Mouse (Mus musculus) hindbrain, embryonic 16.5 days (tissue): ENCODE measurements at regions not wholly inside any gene's neighbourhood (a gene's known extent, or its start where the extent isn't known, plus 50 kb on each side); places are given as distances from the start of the nearest gene placed in this dataset.
A peak's percentile ranks its signal among the peaks of the same experiment; 100 is the strongest.

ENCODE experiments used
- ATAC-seq: fragments of 200-750 bp; cut with Nextera tagmentation; 2 replicates; pipeline ENCODE4 v1.8.0; 2017; ENCODE audit warnings: moderate TSS enrichment, moderate library complexity
- H3K27ac ChIP-seq: fragments of 300-500 bp; sonication (generic); 2 replicates; pipeline ENCODE4 v1.5.1; 2014; ENCODE audit warnings: low read depth, mild to moderate bottlenecking, control low read depth, low read length, moderate library complexity
- H3K27me3 ChIP-seq: fragments of 300-500 bp; sonication (generic); replicated peaks from 2 replicates; pipeline ENCODE4 v1.6.1; 2014; ENCODE audit warnings: low read length; ENCODE audit not compliant: control insufficient read depth, insufficient read depth
- H3K36me3 ChIP-seq: fragments of 300-500 bp; sonication (generic); 2 replicates; pipeline ENCODE4 v1.6.1; 2014; ENCODE audit warnings: mild to moderate bottlenecking, low read length, moderate library complexity, mixed read lengths; ENCODE audit not compliant: control insufficient read depth, insufficient read depth
- H3K4me1 ChIP-seq: fragments of 300-500 bp; sonication (generic); 2 replicates; pipeline ENCODE4 v1.6.1; 2014; ENCODE audit warnings: low read depth, low read length; ENCODE audit not compliant: control insufficient read depth, insufficient read depth
- H3K4me2 ChIP-seq: fragments of 300-500 bp; sonication (generic); 2 replicates; pipeline ENCODE4 v1.6.1; 2014; ENCODE audit warnings: mild to moderate bottlenecking, low read length, control low read depth, moderate library complexity
- H3K4me3 ChIP-seq: fragments of 300-500 bp; sonication (generic); 2 replicates; pipeline ENCODE4 v1.5.1; 2014; ENCODE audit warnings: mild to moderate bottlenecking, low read length, control low read depth, moderate library complexity
- H3K9ac ChIP-seq: fragments of 300-500 bp; sonication (generic); 2 replicates; pipeline ENCODE4 v1.6.1; 2014; ENCODE audit warnings: low read depth, mild to moderate bottlenecking, control low read depth, low read length, moderate library complexity
- H3K9me3 ChIP-seq: fragments of 300-500 bp; sonication (generic); 2 replicates; pipeline ENCODE4 v1.6.1; 2014; ENCODE audit warnings: mild to moderate bottlenecking, low read length, moderate library complexity; ENCODE audit not compliant: control insufficient read depth
- WGBS: fragments of 180-500 bp; shearing (Covaris S2); extraction: QIAGEN DNeasy Blood & Tissue Kit; methylation state at CpG from one replicate; pipeline ENCODE4 v1.1.7; 2014; 5-methylcytosine and 5-hydroxymethylcytosine counted together

DNA sequence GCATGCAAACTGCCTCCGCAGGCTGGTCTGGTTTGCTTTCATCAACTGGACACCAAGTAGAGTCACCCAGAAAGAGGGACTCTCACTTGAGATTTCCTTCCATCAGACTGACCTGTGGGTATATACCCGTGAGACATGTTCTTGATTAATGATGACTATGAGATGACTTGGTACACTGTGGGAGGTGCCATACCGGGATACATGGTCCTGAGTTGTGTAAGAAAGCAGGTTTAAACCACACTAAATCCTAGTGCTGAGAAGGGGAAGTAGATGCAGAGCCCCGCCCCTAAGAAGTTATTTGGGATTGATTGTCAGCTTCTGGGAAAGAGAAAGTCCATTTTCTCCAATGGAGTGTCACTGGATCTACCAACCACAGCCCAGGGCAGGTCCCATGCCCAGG is 196.2 kb upstream of the Bcl6 start:
- no peaks in the 10 kb centered on the region for H3K9me3 ChIP-seq
- H3K4me3 ChIP-seq: no peak overlapping the region
- no peak for ATAC-seq
- 81% methylated on average over 4 of the region's 4 CpGs for WGBS
- no peaks in the 10 kb centered on the region for H3K36me3 ChIP-seq
- no peaks in the 10 kb centered on the region for H3K27me3 ChIP-seq
- no peak overlapping the region for H3K27ac ChIP-seq
- no peaks in the 10 kb centered on the region for H3K4me1 ChIP-seq
- H3K4me2 ChIP-seq: no peak overlapping the region
- no peak overlapping the region for H3K9ac ChIP-seq

GRCm38 (mm10) chr16:24183216-24183615 is 194.6 kb upstream of the Bcl6 start:
- no peaks in the 10 kb centered on the region for H3K36me3 ChIP-seq
- no peak overlapping the region for H3K4me3 ChIP-seq
- no peak overlapping the region for H3K4me2 ChIP-seq
- H3K9ac ChIP-seq: no peak overlapping the region
- 59% methylated on average over 3 of the region's 3 CpGs for WGBS
- ATAC-seq: no peak
- no peak overlapping the region for H3K27ac ChIP-seq
- H3K4me1 ChIP-seq: no peaks in the 10 kb centered on the region
- H3K27me3 ChIP-seq: no peaks in the 10 kb centered on the region
- no peaks in the 10 kb centered on the region for H3K9me3 ChIP-seq

GRCm38 (mm10) chr16:24181388-24181787 is 192.7 kb upstream of the Bcl6 start:
- no peak overlapping the region for H3K4me3 ChIP-seq
- H3K36me3 ChIP-seq: no peaks in the 10 kb centered on the region
- no peak overlapping the region for H3K9ac ChIP-seq
- H3K9me3 ChIP-seq: no peaks in the 10 kb centered on the region
- no peak overlapping the region for H3K27ac ChIP-seq
- H3K4me1 ChIP-seq: no peaks in the 10 kb centered on the region
- WGBS: 76% methylated on average over 3 of the region's 3 CpGs
- no peaks in the 10 kb centered on the region for H3K27me3 ChIP-seq
- H3K4me2 ChIP-seq: no peak overlapping the region
- ATAC-seq: no peak

DNA sequence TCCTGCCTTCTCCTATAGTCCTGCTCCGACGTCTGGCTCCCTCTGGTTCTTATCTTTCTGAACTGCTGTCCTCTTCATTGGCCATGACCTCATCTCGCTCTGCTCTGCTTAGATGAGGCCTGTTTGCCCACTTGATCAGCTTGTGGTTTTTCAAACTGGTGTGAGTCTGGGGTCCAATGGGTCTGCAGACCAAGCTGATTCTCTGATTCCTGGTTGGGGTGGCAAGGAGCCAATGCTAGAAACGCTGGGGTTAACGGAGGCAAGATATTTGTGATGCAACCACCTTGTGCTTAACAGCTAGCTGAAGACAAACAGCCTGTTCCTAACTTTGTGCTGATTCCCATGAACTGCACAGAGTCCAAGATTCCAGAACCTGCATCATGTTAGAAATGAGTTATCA is 192.0 kb upstream of the Bcl6 start:
- Histone ChIP-seq H3K9me3 (no peaks in the 10 kb centered on the region), H3K27me3 (no peaks in the 10 kb centered on the region), H3K36me3 (no peaks in the 10 kb centered on the region), H3K9ac (no peak overlapping the region), H3K4me2 (no peak overlapping the region), H3K27ac (no peak overlapping the region), H3K4me1 (no peaks in the 10 kb centered on the region), H3K4me3 (no peak overlapping the region)
- 89% methylated on average over 5 of the region's 5 CpGs for WGBS
- no peak for ATAC-seq

- no peak overlapping the region for H3K4me3 ChIP-seq
- H3K4me2 ChIP-seq: no peak overlapping the region
- H3K9ac ChIP-seq: no peak overlapping the region
- H3K9me3 ChIP-seq: no peaks in the 10 kb centered on the region
- 81% methylated on average over 2 of the region's 2 CpGs for WGBS
- no peaks in the 10 kb centered on the region for H3K27me3 ChIP-seq
- H3K36me3 ChIP-seq: no peaks in the 10 kb centered on the region
- no peak overlapping the region for H3K27ac ChIP-seq
- H3K4me1 ChIP-seq: no peaks in the 10 kb centered on the region
- ATAC-seq: no peak
These were observed 188.9 kb upstream of the Bcl6 start for GRCm38 (mm10) chr16:24177564-24177963.

DNA sequence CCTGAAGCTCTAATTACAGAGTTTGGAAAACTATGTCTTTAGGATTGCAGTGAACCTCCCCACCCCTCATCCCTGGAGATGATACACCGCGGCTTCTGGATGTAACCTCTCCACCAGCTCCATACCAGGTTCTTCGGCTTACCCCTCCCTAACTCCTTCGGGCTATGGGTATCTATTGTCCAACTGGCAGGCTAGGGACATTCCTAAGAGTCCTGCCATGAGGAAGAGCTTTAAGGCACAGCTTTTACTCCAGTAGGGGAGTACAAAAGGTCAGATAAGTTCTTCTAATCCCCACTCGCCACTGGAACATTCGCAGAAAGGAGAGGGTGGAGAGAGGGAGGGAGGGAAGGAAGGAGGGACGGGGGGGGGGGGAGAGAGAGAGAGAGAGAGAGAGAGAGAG is 188.5 kb upstream of the Bcl6 start:
- Histone ChIP-seq H3K4me1 (no peaks in the 10 kb centered on the region), H3K4me3 (no peak overlapping the region), H3K27me3 (no peaks in the 10 kb centered on the region), H3K9me3 (no peaks in the 10 kb centered on the region), H3K9ac (no peak overlapping the region), H3K27ac (no peak overlapping the region), H3K36me3 (no peaks in the 10 kb centered on the region), H3K4me2 (no peak overlapping the region)
- no peak for ATAC-seq
- WGBS: 76% methylated on average over 7 of the region's 7 CpGs

- Histone ChIP-seq H3K4me1 (no peaks in the 10 kb centered on the region), H3K9ac (no peak overlapping the region), H3K4me3 (no peak overlapping the region), H3K27me3 (no peaks in the 10 kb centered on the region), H3K36me3 (no peaks in the 10 kb centered on the region), H3K9me3 (no peaks in the 10 kb centered on the region), H3K4me2 (no peak overlapping the region), H3K27ac (no peak overlapping the region)
- peak; percentile 58; the same call in 1 of the 2 replicates for ATAC-seq
- WGBS: 44% methylated on average over 2 of the region's 2 CpGs
These were observed 187.4 kb upstream of the Bcl6 start for GRCm38 (mm10) chr16:24176057-24176456.

GRCm38 (mm10) chr16:24175235-24175760 is 186.6 kb upstream of the Bcl6 start:
- Histone ChIP-seq H3K27me3 (no peaks in the 10 kb centered on the region), H3K9me3 (no peaks in the 10 kb centered on the region), H3K4me2 (no peak overlapping the region), H3K4me1 (no peaks in the 10 kb centered on the region), H3K9ac (no peak overlapping the region), H3K27ac (no peak overlapping the region), H3K4me3 (no peak overlapping the region), H3K36me3 (no peaks in the 10 kb centered on the region)
- 76% methylated on average over 9 of the region's 9 CpGs for WGBS
- ATAC-seq: no peak

DNA sequence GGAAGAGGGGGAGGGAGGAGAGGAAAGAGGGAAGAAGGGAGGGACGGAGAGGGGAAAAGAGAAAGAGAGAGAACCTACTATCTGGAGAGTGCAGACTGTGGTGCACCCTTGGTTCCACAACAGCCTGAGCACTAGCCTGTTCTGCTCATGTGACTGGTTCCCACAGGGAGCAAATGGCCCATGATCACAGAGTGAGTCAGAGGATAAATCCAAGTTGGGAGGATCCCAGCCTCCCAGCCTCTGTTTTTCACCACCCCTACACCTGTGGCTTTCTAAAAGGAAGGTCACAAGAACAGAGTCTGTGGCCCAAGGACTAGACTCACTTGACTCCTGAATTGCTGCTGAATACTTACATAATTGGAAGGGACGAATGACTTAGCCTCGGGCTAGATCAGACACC is 185.9 kb upstream of the Bcl6 start:
- no peak overlapping the region for H3K27ac ChIP-seq
- 88% methylated on average over 3 of the region's 3 CpGs for WGBS
- H3K4me1 ChIP-seq: no peaks in the 10 kb centered on the region
- no peak overlapping the region for H3K4me2 ChIP-seq
- H3K9me3 ChIP-seq: no peaks in the 10 kb centered on the region
- no peak overlapping the region for H3K4me3 ChIP-seq
- no peak for ATAC-seq
- no peaks in the 10 kb centered on the region for H3K27me3 ChIP-seq
- no peak overlapping the region for H3K9ac ChIP-seq
- H3K36me3 ChIP-seq: no peaks in the 10 kb centered on the region
